Mouse (Mus musculus) embryo, embryonic 11 days (tissue): ENCODE results near the gene Pde4b.

Experiments used
- DNase-seq: peaks from one replicate; pipeline ENCODE4 v3.0.0-alpha.2; 2015

Gene Pde4b

DNA sequence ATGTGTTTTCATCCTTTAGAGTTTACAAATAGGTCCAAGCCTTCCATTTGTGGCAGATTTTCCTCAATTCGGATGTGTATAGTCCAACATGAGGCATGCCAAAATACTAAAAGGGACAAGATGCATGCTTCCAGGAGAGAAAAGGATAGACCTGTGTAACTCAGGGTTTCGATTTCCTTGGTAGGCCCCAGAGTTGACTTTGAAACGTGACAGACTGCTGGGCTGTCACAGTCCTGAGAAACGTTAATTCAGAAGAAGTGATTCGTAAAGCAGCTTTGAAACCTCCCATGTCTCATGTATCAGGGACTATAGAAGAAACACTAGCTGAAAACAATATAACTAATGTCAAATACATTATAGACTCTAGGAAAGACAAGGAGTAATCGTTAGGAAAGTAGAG lies 495.6 kb downstream of the Pde4b start:
- no peak for DNase-seq

GRCm38 (mm10) chr4:102583469-102583868 lies 496.1 kb downstream of the Pde4b start:
- DNase-seq: no peak

DNA sequence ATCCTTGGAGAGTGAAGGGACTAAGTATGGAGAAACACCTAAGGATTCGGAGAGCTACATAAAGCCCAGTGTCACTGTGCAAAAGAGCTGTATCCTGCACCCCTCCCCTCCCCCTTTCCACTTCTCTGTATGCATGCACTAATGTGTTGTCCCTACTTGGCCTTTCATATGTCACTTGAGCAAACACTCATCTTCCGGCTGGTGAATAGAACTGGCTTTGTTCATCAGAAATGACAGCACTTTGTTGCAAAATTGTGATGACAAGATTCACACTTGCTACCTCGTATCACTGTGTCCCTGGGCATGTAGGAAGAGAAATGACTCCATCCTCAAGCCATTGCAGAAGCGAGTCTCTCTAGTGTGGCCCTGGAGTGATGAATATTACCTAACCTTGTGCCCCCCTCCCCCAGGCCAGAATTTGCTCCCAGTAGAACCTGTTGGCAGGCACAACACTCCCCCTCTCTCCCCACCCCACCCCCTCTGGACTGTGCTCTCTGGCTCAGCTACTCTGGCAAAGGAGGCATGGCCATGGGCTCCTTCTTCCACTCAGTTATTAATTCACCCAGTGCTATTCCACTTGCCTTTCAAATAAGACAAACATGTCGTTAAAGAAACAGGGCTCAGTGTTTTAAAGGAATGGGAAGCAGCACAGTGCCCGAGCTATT lies 497.4 kb downstream of the Pde4b start:
- no peak for DNase-seq

- DNase-seq: no peak
Observed at GRCm38 (mm10) chr4:102585541-102585940, 498.2 kb downstream of the Pde4b start.

GRCm38 (mm10) chr4:102586787-102587186 lies 499.4 kb downstream of the Pde4b start:
- DNase-seq: no peak

GRCm38 (mm10) chr4:102588668-102589455 lies 501.5 kb downstream of the Pde4b start:
- DNase-seq: peak; percentile 56

DNA sequence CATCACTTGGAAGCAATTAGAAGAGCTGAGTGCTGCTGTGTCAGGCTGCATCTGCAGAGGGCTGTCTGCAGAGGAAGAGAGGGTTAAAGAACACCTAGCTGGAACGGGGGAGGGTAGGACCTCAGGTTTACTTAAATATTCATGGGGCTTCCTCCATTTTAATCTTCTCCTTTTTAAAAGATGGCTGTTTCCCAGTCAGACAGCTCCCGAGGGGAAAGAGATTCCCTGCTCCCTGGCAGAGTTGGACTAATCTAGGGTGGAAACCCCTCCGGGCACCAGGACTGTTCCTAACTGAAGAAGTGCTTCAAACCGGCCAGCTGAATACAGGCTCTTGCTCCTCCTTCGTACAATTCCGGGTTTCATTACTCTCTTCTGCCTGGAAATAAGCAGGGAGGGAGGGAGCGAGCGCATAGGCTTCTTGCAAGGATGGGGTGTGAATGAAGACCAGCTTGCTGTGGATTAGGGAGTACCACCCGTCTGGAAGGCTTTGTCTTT lies 502.2 kb downstream of the Pde4b start:
- peak; percentile 63 for DNase-seq

GRCm38 (mm10) chr4:102591798-102592197 lies 504.5 kb downstream of the Pde4b start:
- no peak for DNase-seq

DNA sequence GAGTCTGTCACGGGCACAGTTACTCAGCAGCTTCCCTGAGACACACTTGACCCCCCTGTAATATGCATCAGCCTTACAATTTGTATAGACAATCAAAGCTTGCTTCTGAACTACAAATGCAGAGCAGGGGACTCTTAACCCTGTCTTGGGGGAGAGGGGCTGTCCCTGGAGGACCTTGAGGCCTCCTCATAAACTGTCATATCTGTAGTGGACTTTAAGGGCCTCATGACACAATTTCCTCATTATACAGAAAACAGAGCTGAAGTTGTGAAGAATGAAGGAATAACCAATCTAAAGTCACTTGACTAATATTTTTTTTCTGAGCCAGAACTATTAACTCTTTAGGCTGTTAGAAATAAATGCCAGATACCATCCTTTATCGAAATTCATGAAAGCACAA lies 505.2 kb downstream of the Pde4b start:
- DNase-seq: no peak

DNA sequence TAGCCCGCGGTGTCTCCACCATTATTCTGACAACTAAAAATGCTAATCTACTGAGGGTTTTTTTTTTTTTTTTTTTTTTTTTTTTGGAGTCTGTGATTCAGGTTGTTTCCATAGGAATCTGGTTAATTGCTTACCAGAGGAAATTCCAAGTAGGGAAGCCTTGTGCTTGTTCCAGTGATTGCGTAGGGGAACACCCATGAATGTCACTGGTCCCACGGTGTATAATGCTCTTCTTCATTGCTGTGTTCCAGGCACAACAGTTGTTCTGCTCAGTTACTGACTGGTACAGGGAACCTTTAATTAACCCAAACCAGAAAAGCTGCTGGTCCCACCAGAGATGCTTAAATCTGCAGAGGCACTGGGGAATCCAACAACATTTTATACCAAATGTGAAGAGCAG lies 506.3 kb downstream of the Pde4b start:
- no peak for DNase-seq

GRCm38 (mm10) chr4:102594506-102594905 lies 507.2 kb downstream of the Pde4b start:
- no peak for DNase-seq

DNA sequence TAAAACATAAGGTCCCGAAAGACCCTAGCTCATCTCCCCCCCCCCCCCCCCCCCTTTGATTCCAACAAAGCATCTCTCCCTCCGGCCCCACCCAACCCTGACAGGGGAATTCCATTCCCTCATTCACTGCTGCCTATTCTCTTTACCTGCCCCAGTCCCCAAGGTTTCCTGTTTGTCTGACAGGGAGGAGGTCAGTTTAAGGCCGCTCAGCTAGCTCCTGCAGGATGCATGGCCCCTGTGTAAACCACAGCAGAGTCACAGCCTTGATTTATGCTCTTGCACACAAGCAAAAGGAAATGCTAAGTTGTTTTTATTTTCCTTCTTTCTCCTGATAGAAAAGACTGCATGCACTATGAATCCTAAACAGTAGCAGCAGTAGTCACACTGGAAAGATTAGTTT lies 516.6 kb downstream of the Pde4b start:
- DNase-seq: peak; percentile 21

DNA sequence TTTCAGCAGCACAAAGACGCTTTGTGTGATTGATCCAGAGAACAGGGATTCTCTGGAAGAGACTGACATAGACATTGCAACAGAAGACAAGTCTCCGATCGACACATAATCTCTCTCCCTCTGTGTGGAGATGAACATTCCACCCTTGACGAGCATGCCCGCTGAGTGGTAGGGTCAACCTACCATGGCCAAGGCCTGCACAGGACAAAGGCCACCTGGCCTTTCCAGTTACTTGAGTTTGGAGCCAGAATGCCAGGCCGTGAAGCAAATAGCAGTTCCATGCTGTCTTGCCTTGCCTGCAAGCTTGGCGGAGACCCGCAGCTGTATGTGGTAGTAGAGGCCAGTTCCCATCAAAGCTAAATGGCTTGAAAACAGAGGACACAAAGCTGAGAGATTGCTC lies 517.9 kb downstream of the Pde4b start:
- DNase-seq: no peak

DNA sequence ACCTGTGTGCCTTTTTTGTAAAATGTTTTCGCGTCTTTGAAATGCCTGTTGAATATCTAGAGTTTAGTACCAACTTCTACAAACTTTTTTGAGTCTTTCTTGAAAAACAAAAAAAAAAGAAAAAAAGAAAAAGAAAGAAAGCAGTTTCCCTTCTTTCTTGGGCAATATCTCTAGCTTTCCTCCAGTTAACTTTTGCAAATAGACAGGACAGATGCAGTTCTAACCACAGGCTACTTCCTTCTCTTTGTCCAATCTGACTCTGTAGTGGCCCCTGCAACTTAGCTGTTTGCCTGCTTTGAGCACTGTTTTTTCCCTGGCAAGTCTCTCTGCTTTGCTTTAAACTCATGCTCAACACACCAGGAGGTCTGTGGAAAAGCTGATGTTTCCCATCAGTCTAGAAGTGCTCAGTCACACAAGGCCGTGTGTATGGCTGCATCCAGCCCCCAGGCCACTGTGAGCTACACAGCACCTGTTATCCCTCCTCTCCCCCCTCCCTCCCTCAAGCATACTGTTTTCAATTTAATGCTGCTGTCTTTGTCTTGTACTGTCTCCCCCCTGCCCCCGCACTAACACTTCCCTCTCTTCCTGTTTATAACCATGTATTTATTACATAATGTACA lies 518.5 kb downstream of the Pde4b start:
- peak; percentile 18 for DNase-seq

- no peak for DNase-seq
Observed at GRCm38 (mm10) chr4:102606825-102607224, 519.5 kb downstream of the Pde4b start.

GRCm38 (mm10) chr4:102607744-102608416 lies 520.5 kb downstream of the Pde4b start:
- no peak for DNase-seq

- no peak for DNase-seq
Observed at GRCm38 (mm10) chr4:102612596-102612995, 525.3 kb downstream of the Pde4b start.

DNA sequence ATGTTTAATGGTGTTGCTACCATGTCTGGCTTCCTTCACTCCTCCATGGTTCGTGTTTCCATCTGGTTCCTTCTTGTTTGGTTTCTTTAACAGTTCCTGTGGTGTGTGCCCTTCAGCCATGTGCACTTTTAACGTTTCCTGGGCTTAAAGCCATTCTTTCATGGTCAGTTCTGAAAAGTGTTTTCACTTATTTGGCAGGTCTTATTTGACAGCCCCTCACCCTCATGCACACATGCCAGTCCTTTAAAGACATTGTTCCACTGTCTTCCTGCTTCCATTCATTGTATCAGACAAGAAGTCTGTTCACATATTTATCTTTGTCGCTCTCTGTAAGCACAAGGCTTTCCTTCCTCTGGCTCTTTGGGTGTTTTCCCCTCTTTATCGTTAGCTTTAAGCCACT lies 530.4 kb downstream of the Pde4b start:
- no peak for DNase-seq

GRCm38 (mm10) chr4:102618609-102619008 lies 531.3 kb downstream of the Pde4b start:
- DNase-seq: no peak

DNA sequence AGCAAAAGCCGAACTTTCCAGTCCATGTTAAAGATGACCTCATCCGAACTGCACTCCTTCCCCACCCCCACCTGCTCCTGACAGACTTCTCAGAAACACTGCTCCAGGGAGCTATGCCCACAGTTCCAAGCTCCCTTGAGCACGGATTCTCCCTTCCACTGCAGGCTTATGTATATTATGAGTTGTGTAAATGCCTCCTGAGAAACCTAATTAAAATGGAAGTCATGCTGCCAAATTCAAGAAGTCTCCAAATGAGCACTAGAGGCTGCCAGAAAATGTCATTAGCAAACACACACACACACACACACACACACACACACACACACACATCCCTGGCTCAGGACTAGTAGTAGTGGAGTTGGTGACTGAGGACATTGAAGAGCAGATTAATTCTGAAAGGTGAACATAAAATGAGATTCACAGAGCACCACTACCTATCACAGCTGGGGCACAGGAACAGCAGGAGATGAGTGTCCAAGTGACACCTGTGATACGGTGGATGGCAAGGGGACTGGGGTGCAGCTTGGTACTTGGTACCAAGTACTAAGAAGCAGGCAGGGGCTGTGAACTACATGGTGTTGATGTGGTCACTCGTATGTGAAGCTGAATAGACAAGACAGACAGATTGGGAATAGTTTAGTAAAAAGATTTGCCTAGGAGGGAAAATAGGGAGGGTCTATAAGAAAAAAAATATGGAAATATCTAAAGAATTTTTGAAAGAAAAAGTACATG lies 533.0 kb downstream of the Pde4b start:
- peak; percentile 11 for DNase-seq

DNA sequence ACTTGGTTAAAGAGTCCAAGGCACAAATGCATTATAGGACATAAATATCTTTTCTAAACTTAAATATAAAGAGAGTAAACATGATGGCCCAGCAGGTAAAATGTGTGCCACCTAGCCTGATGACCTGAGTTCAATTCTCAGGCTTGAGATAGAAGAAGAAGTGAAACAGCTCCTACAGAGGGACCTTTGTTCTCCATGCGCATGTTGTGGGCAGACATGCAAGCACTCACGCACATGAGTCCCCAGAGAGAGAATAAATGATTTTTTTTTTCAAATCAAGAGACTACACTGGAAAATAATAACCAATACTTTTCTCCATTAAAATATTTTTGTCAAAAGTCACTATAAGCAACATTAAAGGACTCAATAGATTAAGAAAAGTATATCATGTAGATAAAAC lies 533.8 kb downstream of the Pde4b start:
- DNase-seq: no peak

DNA sequence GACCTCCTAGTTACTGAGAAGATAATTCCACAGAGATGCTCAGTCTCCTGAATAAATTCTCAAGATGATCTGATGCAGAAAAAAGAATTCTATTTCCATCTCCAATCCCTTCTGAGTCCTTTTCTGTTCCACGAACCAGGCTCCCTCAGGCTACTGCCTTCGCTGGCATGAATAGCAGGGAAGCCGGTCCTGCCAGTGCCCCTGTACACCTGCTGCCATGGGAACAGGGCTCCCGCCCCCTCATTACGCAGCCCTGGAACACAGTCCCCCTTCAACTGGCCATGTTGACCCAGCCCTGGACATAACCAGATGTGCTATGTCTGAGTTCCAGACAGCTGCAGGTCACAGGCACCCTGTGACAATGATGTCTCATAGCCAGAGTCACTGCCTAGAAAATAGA lies 535.6 kb downstream of the Pde4b start:
- DNase-seq: no peak
